Mouse (Mus musculus) T-helper 17 cell (primary cell): Measurements from ENCODE around the gene Uri1.

Experiments used
- in situ Hi-C, 2 experiments: fragments of 300-600 bp; cut with MboI, MseI; formaldehyde crosslinking; loops; 1 replicate in 1 of 2; 2 replicates in 1 of 2; pipeline ENCODE4 v1.15.1; 2025; ENCODE audit warnings: high pct_unique_total_duplicates in 2 of 2

The Uri1 gene

GRCm38 (mm10) chr7:37921681-37922430, 101.5 kb downstream of the Uri1 start:
- in situ Hi-C loops: no loop called here

DNA sequence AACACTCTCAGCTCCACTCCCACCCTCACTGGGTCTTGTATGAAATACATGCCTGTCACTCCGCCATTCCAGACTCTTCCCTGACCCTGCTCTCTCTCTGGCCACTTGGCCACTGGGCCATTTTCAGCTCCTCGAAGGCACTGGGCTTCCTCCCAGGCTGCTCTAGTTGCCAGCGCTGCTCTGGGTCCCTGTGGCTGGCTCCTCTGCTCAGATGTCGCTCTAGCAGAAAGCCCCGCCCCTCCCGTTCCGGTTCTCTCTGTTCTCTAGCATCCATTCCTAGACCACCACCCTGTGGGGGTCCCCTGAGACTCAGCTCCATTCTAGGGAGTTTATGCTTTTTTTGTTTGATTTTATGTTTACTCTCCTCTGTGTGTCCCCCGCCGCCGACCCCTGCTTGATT, 104.4 kb downstream of the Uri1 start:
- in situ Hi-C loops: no loop called here

- in situ Hi-C loops: no loop called here
Measured at GRCm38 (mm10) chr7:37916762-37917439, 106.5 kb downstream of the Uri1 start.

- in situ Hi-C loops: no loop called here
Measured at GRCm38 (mm10) chr7:37911802-37912122, 111.6 kb downstream of the Uri1 start.

GRCm38 (mm10) chr7:37911114-37911801, 112.1 kb downstream of the Uri1 start:
- in situ Hi-C loops: no loop called here

DNA sequence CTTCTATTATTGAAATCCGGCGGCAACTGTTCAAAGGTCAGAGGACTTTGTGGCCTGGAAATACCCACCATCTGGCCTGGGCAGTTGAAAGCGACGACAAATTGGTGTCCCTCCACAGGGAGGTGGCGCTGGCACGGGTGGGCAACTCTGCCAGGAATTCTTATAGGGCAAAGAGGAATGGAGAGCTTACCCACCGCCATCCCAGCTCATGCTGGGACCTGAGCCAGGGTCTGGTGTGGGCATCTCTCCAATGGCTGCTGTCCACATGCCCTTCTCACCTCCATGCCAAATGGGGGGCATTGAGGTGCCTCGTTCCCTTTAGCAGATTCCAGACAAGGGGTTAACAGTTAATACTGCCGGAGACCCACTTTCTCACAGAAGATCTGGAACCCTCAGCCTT, 113.2 kb downstream of the Uri1 start:
- in situ Hi-C loops: no loop called here
